Mouse (Mus musculus) embryonic facial prominence, embryonic 13.5 days (tissue): ENCODE data around the gene Ppp1r14d. TPM values are rescaled to one million over a fixed set of nuclear protein-coding genes. Genes with fewer than 3 reads are reported as not detected.

Experiments used
- ATAC-seq: fragments of 200-750 bp; cut with Nextera tagmentation; 2 replicates; pipeline ENCODE4 v1.8.0; 2017; ENCODE audit warnings: low read depth; ENCODE audit not compliant: insufficient number of reproducible peaks, insufficient read depth, low FRiP score, low TSS enrichment
- H3K27ac ChIP-seq: fragments of 300-500 bp; sonication (generic); 2 replicates; pipeline ENCODE4 v1.5.1; 2015; ENCODE audit warnings: moderate library complexity, mild to moderate bottlenecking, inconsistent platforms
- H3K27me3 ChIP-seq: fragments of 300-500 bp; sonication (generic); 2 replicates; pipeline ENCODE4 v1.6.1; 2015; ENCODE audit warnings: mild to moderate bottlenecking, inconsistent platforms
- H3K36me3 ChIP-seq: fragments of 300-500 bp; sonication (generic); 2 replicates; pipeline ENCODE4 v1.6.1; 2015; ENCODE audit warnings: mild to moderate bottlenecking, inconsistent platforms
- H3K4me1 ChIP-seq: fragments of 300-500 bp; sonication (generic); 2 replicates; pipeline ENCODE4 v1.6.1; 2015; ENCODE audit warnings: inconsistent platforms
- H3K4me2 ChIP-seq: fragments of 300-500 bp; sonication (generic); 2 replicates; pipeline ENCODE4 v1.6.1; 2015; ENCODE audit warnings: moderate library complexity, mild to moderate bottlenecking, inconsistent platforms
- H3K4me3 ChIP-seq: fragments of 300-500 bp; sonication (generic); 2 replicates; pipeline ENCODE4 v1.5.1; 2015; ENCODE audit warnings: mild to moderate bottlenecking, inconsistent platforms
- H3K9ac ChIP-seq: fragments of 300-500 bp; sonication (generic); 2 replicates; pipeline ENCODE4 v1.6.1; 2015; ENCODE audit warnings: mild to moderate bottlenecking, inconsistent platforms
- H3K9me3 ChIP-seq: fragments of 300-500 bp; sonication (generic); 2 replicates; pipeline ENCODE4 v1.6.1; 2016; ENCODE audit warnings: inconsistent platforms
- WGBS: fragments of 180-500 bp; shearing (Covaris S2); methylation state at CpG from one replicate; pipeline ENCODE4 v1.1.7; 2015; ENCODE audit warnings: mixed read lengths; 5-methylcytosine and 5-hydroxymethylcytosine counted together
- polyA plus RNA-seq: library from polyadenylated mRNA; unstranded; fragments of >200 nt; fragmentation: Nextera tagmentation; extraction: Ambion mirVana; gene quantifications from 2 replicates; pipeline ENCODE4 v1.2.1, GENCODE M21; 2015

Gene Ppp1r14d
- polyA plus RNA-seq, 1 experiment from 2014 or later, result 0.28 TPM

- Histone ChIP-seq H3K9ac (no peak overlapping the region), H3K36me3 (no peaks in the 10 kb centered on the region), H3K4me2 (peak overlapping the region; percentile 29; the same call in 1 of the 2 replicates), H3K27ac (no peak overlapping the region), H3K27me3 (peaks cover 23% of the 10 kb centered on the region), H3K9me3 (no peaks in the 10 kb centered on the region), H3K4me3 (no peak overlapping the region), H3K4me1 (no peaks in the 10 kb centered on the region)
- no peak for ATAC-seq
- WGBS, result 14% methylated on average over 11 of the region's 11 CpGs
Measured at GRCm38 (mm10) chr2:119250826-119251478, 21.2 kb upstream of the Ppp1r14d start.

GRCm38 (mm10) chr2:119250377-119250776 lies 20.7 kb upstream of the Ppp1r14d start:
- Histone ChIP-seq H3K4me2 (no peak overlapping the region), H3K27ac (no peak overlapping the region), H3K9me3 (no peaks in the 10 kb centered on the region), H3K9ac (no peak overlapping the region), H3K27me3 (peaks cover 20% of the 10 kb centered on the region), H3K4me3 (no peak overlapping the region), H3K36me3 (no peaks in the 10 kb centered on the region), H3K4me1 (no peaks in the 10 kb centered on the region)
- 65% methylated on average over 5 of the region's 5 CpGs for WGBS
- ATAC-seq, result no peak

- Histone ChIP-seq H3K27ac (no peak overlapping the region), H3K4me3 (no peak overlapping the region), H3K9ac (no peak overlapping the region), H3K4me1 (no peaks in the 10 kb centered on the region), H3K9me3 (no peaks in the 10 kb centered on the region), H3K36me3 (no peaks in the 10 kb centered on the region), H3K4me2 (no peak overlapping the region), H3K27me3 (peaks cover 13% of the 10 kb centered on the region)
- no peak for ATAC-seq
- WGBS, result 63% methylated on average over 4 of the region's 4 CpGs
Measured at GRCm38 (mm10) chr2:119249592-119250061, 19.9 kb upstream of the Ppp1r14d start.

- WGBS, result 88% methylated on average over 9 of the region's 9 CpGs
- Histone ChIP-seq H3K4me3 (no peak overlapping the region), H3K36me3 (no peaks in the 10 kb centered on the region), H3K9ac (no peak overlapping the region), H3K27me3 (peaks cover 2% of the 10 kb centered on the region; the same call in 1 of the 2 replicates), H3K4me1 (no peaks in the 10 kb centered on the region), H3K9me3 (no peaks in the 10 kb centered on the region), H3K4me2 (no peak overlapping the region), H3K27ac (no peak overlapping the region)
- ATAC-seq, result no peak
Measured at GRCm38 (mm10) chr2:119247904-119248303, 18.2 kb upstream of the Ppp1r14d start.

DNA sequence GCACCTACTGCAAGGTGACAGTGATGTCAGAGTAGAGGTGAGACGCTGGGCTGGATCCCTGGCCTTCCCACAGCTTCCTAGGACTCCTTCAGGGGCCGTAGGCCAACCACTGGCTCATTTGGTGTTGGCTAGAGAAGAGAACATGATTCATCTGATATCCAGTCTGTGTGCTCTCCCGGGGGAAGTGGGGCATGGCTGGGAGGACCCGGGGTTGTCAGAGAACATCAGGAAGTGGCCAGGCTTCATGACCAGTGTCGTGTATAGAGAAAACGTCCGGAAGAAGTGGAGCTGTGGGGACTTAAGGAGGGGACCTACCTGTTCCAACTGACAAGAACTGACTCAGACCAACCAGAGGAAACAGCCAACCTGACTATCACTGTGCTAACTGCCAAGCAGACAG lies 15.5 kb upstream of the Ppp1r14d start:
- Histone ChIP-seq H3K4me3 (no peak overlapping the region), H3K4me2 (no peak overlapping the region), H3K9ac (no peak overlapping the region), H3K36me3 (no peaks in the 10 kb centered on the region), H3K9me3 (no peaks in the 10 kb centered on the region), H3K27ac (no peak overlapping the region), H3K4me1 (no peaks in the 10 kb centered on the region), H3K27me3 (peaks cover 8% of the 10 kb centered on the region)
- 85% methylated on average over 7 of the region's 7 CpGs for WGBS
- ATAC-seq, result no peak

GRCm38 (mm10) chr2:119242548-119242947 lies 12.8 kb upstream of the Ppp1r14d start:
- Histone ChIP-seq H3K9me3 (no peaks in the 10 kb centered on the region), H3K27me3 (peaks cover 32% of the 10 kb centered on the region), H3K4me2 (no peak overlapping the region), H3K27ac (no peak overlapping the region), H3K36me3 (no peaks in the 10 kb centered on the region), H3K9ac (no peak overlapping the region), H3K4me1 (peaks cover 4% of the 10 kb centered on the region; the same call in 1 of the 2 replicates), H3K4me3 (no peak overlapping the region)
- ATAC-seq, result no peak
- WGBS, result 77% methylated on average over 9 of the region's 9 CpGs

DNA sequence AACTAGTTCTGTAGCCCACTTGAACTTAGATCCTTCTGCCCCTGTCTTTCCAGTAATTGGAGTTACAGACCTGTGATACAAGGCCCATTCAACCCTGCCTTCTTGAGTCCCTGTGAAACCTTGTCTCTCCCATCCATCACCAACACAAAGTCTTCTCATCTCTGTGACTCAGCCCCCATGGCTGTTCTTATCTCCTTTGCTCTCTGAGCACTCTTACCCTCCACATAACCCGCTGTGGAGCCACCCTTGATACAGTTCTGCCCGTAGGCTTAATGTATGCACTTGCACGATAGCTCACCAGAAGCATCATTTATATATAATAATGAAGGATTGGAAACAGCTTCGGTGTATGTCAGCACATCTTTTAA lies 11.1 kb upstream of the Ppp1r14d start:
- WGBS, result 86% methylated on average over 4 of the region's 4 CpGs
- ATAC-seq, result no peak
- peaks cover 50% of the 10 kb centered on the region for H3K27me3 ChIP-seq

GRCm38 (mm10) chr2:119240075-119240818 lies 10.5 kb upstream of the Ppp1r14d start:
- no peaks in the 10 kb centered on the region for H3K36me3 ChIP-seq
- H3K27me3 ChIP-seq, result peaks cover 55% of the 10 kb centered on the region
- WGBS, result 60% methylated on average over 4 of the region's 4 CpGs

More for the DNA sequence above, 11.1 kb upstream of the Ppp1r14d start:
- Histone ChIP-seq H3K9me3 (no peaks in the 10 kb centered on the region), H3K9ac (no peak overlapping the region), H3K36me3 (no peaks in the 10 kb centered on the region), H3K4me3 (no peak overlapping the region), H3K27ac (no peak overlapping the region), H3K4me1 (peaks cover 13% of the 10 kb centered on the region), H3K4me2 (no peak overlapping the region)

GRCm38 (mm10) chr2:119238671-119239070 lies 9.0 kb upstream of the Ppp1r14d start:
- Histone ChIP-seq H3K4me3 (peak overlapping the region; percentile 52), H3K9ac (0 out of 2 replicates have a peak overlapping the region, but pooled peaks have one; percentile 68), H3K27ac (no peak overlapping the region), H3K36me3 (no peaks in the 10 kb centered on the region), H3K4me1 (peaks cover 13% of the 10 kb centered on the region), H3K27me3 (peaks cover 64% of the 10 kb centered on the region), H3K4me2 (peak overlapping the region; percentile 79), H3K9me3 (no peaks in the 10 kb centered on the region)
- 59% methylated on average over 2 of the region's 2 CpGs for WGBS
- no peak; the same call in 1 of the 2 replicates for ATAC-seq

More at GRCm38 (mm10) chr2:119240075-119240818, 10.5 kb upstream of the Ppp1r14d start:
- no peak overlapping the region for H3K9ac ChIP-seq
- ATAC-seq, result no peak
- H3K9me3 ChIP-seq, result no peaks in the 10 kb centered on the region
- H3K4me3 ChIP-seq, result no peak overlapping the region
- no peak overlapping the region for H3K4me2 ChIP-seq
- H3K4me1 ChIP-seq, result peaks cover 13% of the 10 kb centered on the region
- H3K27ac ChIP-seq, result no peak overlapping the region

DNA sequence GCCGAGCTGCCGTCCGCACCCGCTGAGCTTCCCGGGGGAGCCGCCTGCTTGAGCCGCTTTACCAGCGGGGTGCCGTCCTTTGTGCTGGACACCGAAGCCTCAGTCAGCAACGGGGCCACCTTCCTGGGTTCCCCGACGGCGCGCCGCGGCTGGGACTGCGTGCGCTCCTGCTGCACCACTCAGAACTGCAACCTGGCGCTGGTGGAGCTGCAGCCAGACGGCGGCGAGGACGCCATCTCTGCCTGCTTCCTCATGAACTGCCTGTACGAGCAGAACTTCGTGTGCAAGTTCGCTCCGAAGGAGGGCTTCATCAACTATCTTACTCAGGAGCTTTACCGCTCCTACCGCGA lies 8.1 kb upstream of the Ppp1r14d start:
- Histone ChIP-seq H3K27ac (no peak overlapping the region), H3K9ac (peak overlapping the region; percentile 68), H3K4me3 (peak overlapping the region; percentile 52), H3K27me3 (peaks cover 64% of the 10 kb centered on the region), H3K9me3 (no peaks in the 10 kb centered on the region), H3K36me3 (no peaks in the 10 kb centered on the region), H3K4me1 (peaks cover 13% of the 10 kb centered on the region), H3K4me2 (peak overlapping the region; percentile 79)
- ATAC-seq, result no peak
- WGBS, result 2% methylated on average over 31 of the region's 31 CpGs

GRCm38 (mm10) chr2:119237210-119237870 lies 7.6 kb upstream of the Ppp1r14d start, which contains the start of gene Spint1:
Gene Spint1, plus strand, starts transcription at chr2:119237362.
- Histone ChIP-seq H3K4me1 (peaks cover 13% of the 10 kb centered on the region), H3K27me3 (peaks cover 64% of the 10 kb centered on the region), H3K4me2 (peak within 1 kb of the TSS; percentile 79), H3K9ac (peak within 1 kb of the TSS; percentile 68), H3K27ac (no peak within 1 kb of the TSS), H3K36me3 (no peaks in the 10 kb centered on the region), H3K9me3 (no peaks in the 10 kb centered on the region), H3K4me3 (peak within 1 kb of the TSS; percentile 52)
- under 1% methylated on average over 73 of the region's 73 CpGs for WGBS
- ATAC-seq, result peak; percentile 59; the same call in 1 of the 2 replicates
